Mouse (Mus musculus) E14TG2a.4 (cell line): ENCODE measurements at regions not wholly inside any gene's neighbourhood (a gene's known extent, or its start where the extent isn't known, plus 50 kb on each side); places are given as distances from the start of the nearest gene placed in this dataset.

Source experiments
- H3K27me3 ChIP-seq: 2 replicates; pipeline ENCODE4 v1.6.1; 2014; ENCODE audit warnings: low read length, control low read depth; ENCODE audit not compliant: insufficient read depth
- H3K36me3 ChIP-seq: 2 replicates; pipeline ENCODE4 v1.6.1; 2014; ENCODE audit warnings: low read length, control low read depth; ENCODE audit not compliant: insufficient read depth
- H3K4me1 ChIP-seq: replicated peaks from 2 replicates; pipeline ENCODE4 v1.6.1; 2014; ENCODE audit warnings: low read depth, low read length, control low read depth
- H3K4me3 ChIP-seq: replicated peaks from 2 replicates; pipeline ENCODE4 v1.5.1; 2014; ENCODE audit warnings: mild to moderate bottlenecking, low read length
- H3K9me3 ChIP-seq: 2 replicates; pipeline ENCODE4 v1.6.1; 2014; ENCODE audit warnings: low read length, control low read depth
- CTCF ChIP-seq: conservative IDR thresholded peaks from 2 replicates; pipeline ENCODE4 v1.5.1; 2014; ENCODE audit warnings: low read length
- NANOG ChIP-seq: IDR thresholded peaks from 2 replicates; pipeline ENCODE4 v1.6.1; 2014; ENCODE audit warnings: borderline replicate concordance, low read length, mixed read lengths
- POU5F1 ChIP-seq: IDR thresholded peaks from 2 replicates; pipeline ENCODE4 v1.6.1; 2014; ENCODE audit warnings: low read length, borderline replicate concordance

- Histone ChIP-seq H3K4me1 (no peaks in the 10 kb centered on the region), H3K36me3 (no peaks in the 10 kb centered on the region), H3K4me3 (no peak overlapping the region), H3K9me3 (no peaks in the 10 kb centered on the region), H3K27me3 (no peaks in the 10 kb centered on the region)
- TF ChIP-seq NANOG (no peak), CTCF (no peak), POU5F1 (no peak)
Measured at GRCm38 (mm10) chr7:136624496-136624895, 269.9 kb upstream of the Mgmt start.

GRCm38 (mm10) chr7:136631089-136631488, 263.3 kb upstream of the Mgmt start:
- Histone ChIP-seq H3K27me3 (peaks cover 3% of the 10 kb centered on the region; the same call in 1 of the 2 replicates), H3K9me3 (no peaks in the 10 kb centered on the region), H3K4me3 (no peak overlapping the region), H3K36me3 (no peaks in the 10 kb centered on the region), H3K4me1 (no peaks in the 10 kb centered on the region)
- no peak for TF ChIP-seq NANOG
- TF ChIP-seq CTCF, result no peak
- TF ChIP-seq POU5F1, result no peak

GRCm38 (mm10) chr7:136640160-136640559, 254.3 kb upstream of the Mgmt start:
- Histone ChIP-seq H3K36me3 (no peaks in the 10 kb centered on the region), H3K9me3 (no peaks in the 10 kb centered on the region), H3K27me3 (no peaks in the 10 kb centered on the region), H3K4me3 (no peak overlapping the region), H3K4me1 (no peaks in the 10 kb centered on the region)
- TF ChIP-seq NANOG (no peak), CTCF (no peak), POU5F1 (no peak)

GRCm38 (mm10) chr7:136640771-136641170, 253.6 kb upstream of the Mgmt start:
- no peaks in the 10 kb centered on the region for H3K4me1 ChIP-seq
- no peaks in the 10 kb centered on the region for H3K9me3 ChIP-seq
- H3K27me3 ChIP-seq, result no peaks in the 10 kb centered on the region
- TF ChIP-seq NANOG (no peak), CTCF (no peak), POU5F1 (no peak)
- no peak overlapping the region for H3K4me3 ChIP-seq
- H3K36me3 ChIP-seq, result no peaks in the 10 kb centered on the region

- Histone ChIP-seq H3K27me3 (no peaks in the 10 kb centered on the region), H3K4me3 (no peak overlapping the region), H3K36me3 (no peaks in the 10 kb centered on the region), H3K9me3 (peaks cover 10% of the 10 kb centered on the region; the same call in 1 of the 2 replicates), H3K4me1 (no peaks in the 10 kb centered on the region)
- TF ChIP-seq NANOG, result no peak
- no peak for TF ChIP-seq POU5F1
- TF ChIP-seq CTCF, result no peak
Measured at GRCm38 (mm10) chr7:136649796-136650195, 244.6 kb upstream of the Mgmt start.

- Histone ChIP-seq H3K4me3 (no peak overlapping the region), H3K4me1 (peaks cover 20% of the 10 kb centered on the region), H3K27me3 (peaks cover 11% of the 10 kb centered on the region; the same call in 1 of the 2 replicates), H3K36me3 (no peaks in the 10 kb centered on the region), H3K9me3 (no peaks in the 10 kb centered on the region)
- TF ChIP-seq NANOG (no peak), CTCF (no peak), POU5F1 (no peak)
Measured at GRCm38 (mm10) chr7:136659930-136660329, 234.5 kb upstream of the Mgmt start.

GRCm38 (mm10) chr7:136660401-136660800, 234.0 kb upstream of the Mgmt start:
- no peak overlapping the region for H3K4me3 ChIP-seq
- peaks cover 11% of the 10 kb centered on the region; the same call in 1 of the 2 replicates for H3K27me3 ChIP-seq
- H3K4me1 ChIP-seq, result peaks cover 20% of the 10 kb centered on the region
- no peaks in the 10 kb centered on the region for H3K9me3 ChIP-seq
- TF ChIP-seq POU5F1, result no peak
- no peak for TF ChIP-seq CTCF
- TF ChIP-seq NANOG, result no peak
- no peaks in the 10 kb centered on the region for H3K36me3 ChIP-seq

- no peak overlapping the region for H3K4me3 ChIP-seq
- peaks cover 5% of the 10 kb centered on the region; the same call in 1 of the 2 replicates for H3K36me3 ChIP-seq
- TF ChIP-seq POU5F1 (no peak), NANOG (no peak), CTCF (no peak)
Measured at GRCm38 (mm10) chr7:136664424-136665082, 229.9 kb upstream of the Mgmt start.

More at GRCm38 (mm10) chr7:136664424-136665082, 229.9 kb upstream of the Mgmt start:
- peaks cover 42% of the 10 kb centered on the region for H3K4me1 ChIP-seq
- peaks cover 31% of the 10 kb centered on the region for H3K27me3 ChIP-seq
- H3K9me3 ChIP-seq, result peaks cover 29% of the 10 kb centered on the region
